Mouse (Mus musculus) kidney, adult 8-10 months (tissue): Measurements from ENCODE around the gene Col15a1.

Experiments used
- DNase-seq, 2 experiments: peaks; one replicate each; pipeline ENCODE4 v3.0.0; 2022

Col15a1 gene

GRCm38 (mm10) chr4:47231322-47231721 lies 23.4 kb downstream of the Col15a1 start:
- DNase-seq, result no peak

GRCm38 (mm10) chr4:47233192-47233835 lies 25.4 kb downstream of the Col15a1 start:
- no peak for DNase-seq

DNA sequence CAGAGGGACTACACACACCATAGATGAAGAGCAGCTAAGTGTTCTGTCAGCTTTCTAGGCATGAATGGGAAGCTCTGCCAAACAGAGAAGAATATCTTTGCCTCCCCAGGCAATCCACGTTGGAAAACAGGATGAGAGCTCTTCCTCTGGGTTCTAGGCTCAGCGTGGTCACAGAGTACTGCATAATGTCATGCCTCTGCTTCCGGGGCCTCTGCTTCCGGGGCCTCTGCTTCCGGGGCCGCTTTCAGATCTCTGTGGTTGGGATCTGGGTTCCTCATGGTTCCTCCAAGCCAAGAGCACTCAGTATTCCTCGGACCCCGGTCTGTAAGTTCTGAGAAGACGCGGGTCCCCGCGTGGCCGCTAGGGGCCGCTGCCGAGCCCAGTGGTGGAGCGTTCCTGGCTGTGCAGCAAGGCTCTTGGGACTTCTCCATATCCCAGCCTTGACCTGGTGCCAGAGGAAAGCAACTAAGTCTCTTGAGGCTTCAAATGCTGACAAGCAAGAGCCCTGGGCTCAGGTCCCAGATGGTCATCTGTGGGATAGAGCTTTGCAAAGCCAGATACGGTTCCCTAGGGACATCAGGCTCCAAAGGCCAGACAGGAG lies 26.8 kb downstream of the Col15a1 start:
- DNase-seq, result peak; percentile 82

- no peak for DNase-seq
Observed at GRCm38 (mm10) chr4:47235312-47235711, 27.4 kb downstream of the Col15a1 start.

GRCm38 (mm10) chr4:47236104-47236503 lies 28.1 kb downstream of the Col15a1 start:
- no peak for DNase-seq

DNA sequence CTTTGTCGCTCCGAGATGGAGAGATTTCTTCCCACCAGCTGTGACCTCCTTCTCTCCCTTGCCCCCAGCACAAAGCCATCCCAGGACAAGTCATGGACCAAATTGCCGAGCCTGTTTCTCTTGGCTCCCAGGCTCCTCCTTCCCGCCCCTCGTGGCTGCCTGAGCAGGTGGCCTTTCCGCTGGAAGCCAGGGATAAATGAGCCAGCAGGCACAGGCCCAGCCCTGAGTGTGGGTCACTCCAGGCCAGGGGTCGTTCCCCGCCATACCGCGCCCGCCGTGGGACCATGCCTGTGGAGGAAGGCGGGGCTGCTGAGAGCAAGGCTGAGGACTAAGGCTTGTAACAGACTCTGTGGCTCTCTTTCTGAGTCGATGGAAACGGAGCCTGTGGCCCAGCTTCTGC lies 29.3 kb downstream of the Col15a1 start:
- DNase-seq, result peak; percentile 25 to 54

DNA sequence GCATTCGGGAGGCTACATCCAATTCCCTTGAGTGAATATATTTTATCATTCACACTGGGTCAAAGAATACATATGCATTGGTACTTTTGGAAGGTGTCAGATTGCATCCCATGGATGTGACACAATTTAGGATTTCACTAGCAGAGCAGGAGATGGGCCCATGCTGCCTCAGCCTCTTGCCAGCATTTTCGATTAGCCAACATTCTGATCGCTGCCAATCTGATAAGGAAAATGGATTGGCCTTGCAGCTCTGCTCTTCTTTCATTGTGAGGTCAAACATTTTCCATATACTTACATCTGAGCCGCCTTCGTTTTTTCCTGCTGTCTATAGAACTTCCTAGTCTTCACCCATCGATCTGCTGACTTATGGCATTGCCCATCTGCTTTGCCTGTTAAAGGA lies 31.2 kb downstream of the Col15a1 start:
- DNase-seq, result no peak

- no peak for DNase-seq
Observed at GRCm38 (mm10) chr4:47240901-47241300, 32.9 kb downstream of the Col15a1 start.

- DNase-seq, result peak; percentile 54 to 58
Observed at GRCm38 (mm10) chr4:47242127-47242526, 34.2 kb downstream of the Col15a1 start.

DNA sequence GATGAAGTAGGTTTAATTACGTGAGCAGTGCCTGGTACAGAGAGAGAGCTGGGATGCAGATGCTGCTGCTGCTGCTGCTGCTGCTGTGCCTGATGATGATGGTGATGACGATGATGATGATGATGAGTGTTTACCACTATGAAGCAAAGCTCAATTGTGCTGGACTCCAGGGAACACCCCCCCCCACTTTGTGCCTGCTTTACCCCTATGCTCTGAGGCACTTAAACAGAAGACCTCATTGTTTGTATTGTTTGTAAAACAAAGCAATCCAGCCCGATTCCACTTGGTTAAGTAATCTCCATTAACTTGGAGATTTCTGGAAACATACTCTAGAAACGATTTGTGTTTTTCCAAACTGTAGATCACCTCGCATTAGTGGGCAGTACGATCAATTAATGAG lies 36.7 kb downstream of the Col15a1 start:
- no peak for DNase-seq

DNA sequence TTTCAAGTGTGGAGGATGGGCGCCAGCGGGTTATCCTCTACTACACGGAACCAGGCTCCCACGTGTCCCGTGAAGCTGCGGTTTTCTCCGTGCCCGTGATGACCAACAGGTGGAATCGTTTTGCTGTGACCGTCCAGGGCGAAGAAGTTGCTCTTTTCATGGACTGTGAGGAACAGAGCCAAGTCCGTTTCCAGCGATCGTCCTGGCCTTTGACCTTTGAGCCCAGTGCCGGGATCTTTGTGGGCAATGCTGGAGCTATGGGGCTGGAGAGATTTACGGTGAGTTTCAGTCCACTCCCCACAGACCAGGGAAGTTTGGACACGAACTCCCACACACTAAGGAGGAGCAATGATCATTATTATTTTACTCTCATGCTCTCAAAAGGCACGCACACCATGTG lies 37.7 kb downstream of the Col15a1 start:
- DNase-seq, result peak; percentile 64 to 74

DNA sequence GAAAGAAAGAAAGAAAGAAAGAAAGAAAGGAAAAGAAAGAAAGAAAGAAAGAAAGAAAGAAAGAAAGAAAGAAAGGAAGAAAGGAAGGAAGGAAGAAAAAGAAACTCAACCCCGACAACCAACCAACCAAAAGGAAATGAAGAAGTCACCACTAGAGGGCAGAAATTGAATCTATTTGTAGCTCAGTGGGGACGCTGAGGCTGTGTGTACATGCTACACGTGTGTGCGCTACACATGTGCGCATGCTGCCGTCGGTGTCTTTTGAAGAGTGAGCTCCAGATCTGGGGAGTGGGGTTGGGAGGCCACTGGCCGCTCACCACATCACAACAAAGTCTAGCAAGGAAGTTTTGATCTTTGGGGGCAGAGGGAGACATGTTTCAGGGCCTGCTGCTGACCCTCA lies 38.9 kb downstream of the Col15a1 start:
- DNase-seq, result no peak

- DNase-seq, result no peak
Observed at GRCm38 (mm10) chr4:47247574-47247973, 39.6 kb downstream of the Col15a1 start.

- DNase-seq, result no peak
Observed at GRCm38 (mm10) chr4:47249193-47249592, 41.2 kb downstream of the Col15a1 start.

DNA sequence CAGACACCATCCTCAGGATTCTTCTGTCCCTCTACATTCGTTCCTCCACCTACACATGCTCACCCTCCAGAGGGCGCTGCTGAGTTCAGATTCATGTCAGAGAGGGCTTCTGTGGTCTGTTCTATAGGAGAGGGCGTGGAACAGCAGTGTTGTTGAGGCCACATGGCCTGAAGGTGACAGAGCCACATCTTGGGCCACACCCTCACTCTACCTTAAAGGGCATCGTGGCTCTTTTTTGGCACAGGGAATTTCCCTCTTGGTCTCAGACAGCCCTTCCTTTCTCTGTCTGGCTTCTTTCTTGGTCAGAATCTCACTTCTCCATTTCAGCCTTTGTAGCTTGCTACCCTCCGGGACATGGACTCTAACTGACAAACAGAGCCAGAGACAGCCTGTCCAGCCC lies 43.1 kb downstream of the Col15a1 start:
- peak; percentile 42 to 68 for DNase-seq

DNA sequence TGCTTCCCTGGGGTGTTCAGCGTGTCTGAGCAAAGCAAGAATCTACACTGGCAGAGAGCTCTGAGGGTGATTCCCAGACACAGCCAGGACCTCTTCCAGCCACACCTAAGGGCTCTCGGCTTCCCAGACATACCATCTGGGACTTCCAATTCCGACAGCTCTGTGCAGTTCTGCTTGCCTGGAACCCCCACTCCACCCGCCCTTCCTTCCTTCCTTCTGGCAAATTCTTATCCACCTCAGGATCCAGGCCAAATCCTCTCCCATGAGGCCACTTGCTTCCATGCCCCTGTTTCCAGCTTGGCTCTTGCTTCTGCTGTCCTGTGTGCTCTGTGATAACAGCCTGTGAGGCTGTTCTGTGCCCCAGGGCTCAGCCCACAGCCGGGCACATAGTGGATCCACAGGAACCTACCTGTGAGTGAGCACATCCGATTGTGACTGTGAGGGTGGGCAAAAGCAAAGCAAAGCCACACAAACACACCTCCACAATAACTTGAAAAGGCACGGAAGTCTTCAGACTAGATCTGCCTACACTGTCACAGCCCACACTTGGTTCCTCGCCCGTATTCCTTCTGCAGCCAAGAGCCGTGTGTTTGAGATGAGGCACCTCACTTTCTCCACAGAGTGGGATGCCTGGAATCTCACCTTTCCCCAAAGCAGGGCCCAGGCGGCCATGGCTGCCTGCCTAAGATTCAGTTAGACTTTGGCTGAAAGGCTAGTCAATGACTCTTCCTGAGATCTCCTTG lies 43.9 kb downstream of the Col15a1 start:
- DNase-seq, result peak; percentile 37 to 56

DNA sequence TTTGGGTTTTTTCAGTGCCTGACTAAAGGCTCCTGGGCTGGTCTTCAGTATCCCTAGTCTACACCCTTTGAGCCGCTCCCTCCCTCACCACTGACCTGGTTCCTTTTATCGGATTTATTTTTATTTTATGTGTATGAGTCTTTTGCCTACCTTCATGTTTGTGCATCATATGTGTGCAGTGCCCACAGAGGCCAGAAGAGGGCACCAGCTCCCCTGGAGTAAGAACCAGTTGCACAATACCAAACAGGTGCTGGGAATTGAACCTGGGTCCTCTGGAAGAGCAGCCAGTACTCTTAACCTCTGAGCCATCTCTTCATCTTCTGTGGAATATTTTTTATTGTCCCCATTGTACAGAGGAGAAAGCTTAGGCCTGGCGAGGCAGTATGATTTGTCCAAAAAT lies 44.7 kb downstream of the Col15a1 start:
- DNase-seq, result no peak

DNA sequence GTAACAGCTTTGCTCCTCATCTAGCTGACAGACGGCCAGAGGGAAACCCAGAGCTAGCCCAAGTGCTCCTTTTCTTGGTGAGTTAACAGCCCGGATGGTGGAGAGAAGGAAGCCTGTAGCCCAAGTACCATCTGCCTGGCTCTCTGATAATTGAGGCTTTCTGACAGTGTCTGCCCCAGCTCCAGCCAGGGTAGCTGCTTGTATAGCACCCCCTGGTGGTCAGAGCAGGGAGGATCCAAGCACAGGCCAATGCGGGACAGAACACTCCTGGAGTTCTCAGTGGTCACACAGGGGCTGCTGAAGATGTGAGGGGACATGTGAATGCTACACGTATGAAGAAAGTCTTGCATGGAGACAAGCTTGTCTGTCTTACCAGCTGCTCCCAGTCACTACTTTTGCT lies 47.7 kb downstream of the Col15a1 start:
- peak; percentile 51 to 81 for DNase-seq

DNA sequence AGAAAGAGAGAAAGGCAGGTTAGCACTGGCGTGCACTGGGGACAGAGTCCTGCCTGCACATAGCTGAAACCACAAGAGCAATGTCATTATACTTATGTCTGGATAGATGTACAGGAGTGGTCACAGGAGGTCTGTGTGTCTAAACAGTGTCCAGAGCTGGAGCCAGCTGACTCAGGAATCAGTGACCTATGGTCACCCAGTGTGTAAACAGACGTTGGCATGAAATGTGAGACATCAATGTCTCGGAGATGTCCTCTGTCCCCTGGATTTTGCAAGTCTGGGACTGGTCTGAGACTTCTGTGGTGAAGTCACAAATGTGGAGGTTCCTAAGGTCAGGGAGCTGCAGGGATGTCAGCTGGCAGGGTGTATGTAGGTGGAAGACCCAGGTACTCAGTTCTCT lies 50.2 kb downstream of the Col15a1 start:
- no peak for DNase-seq

DNA sequence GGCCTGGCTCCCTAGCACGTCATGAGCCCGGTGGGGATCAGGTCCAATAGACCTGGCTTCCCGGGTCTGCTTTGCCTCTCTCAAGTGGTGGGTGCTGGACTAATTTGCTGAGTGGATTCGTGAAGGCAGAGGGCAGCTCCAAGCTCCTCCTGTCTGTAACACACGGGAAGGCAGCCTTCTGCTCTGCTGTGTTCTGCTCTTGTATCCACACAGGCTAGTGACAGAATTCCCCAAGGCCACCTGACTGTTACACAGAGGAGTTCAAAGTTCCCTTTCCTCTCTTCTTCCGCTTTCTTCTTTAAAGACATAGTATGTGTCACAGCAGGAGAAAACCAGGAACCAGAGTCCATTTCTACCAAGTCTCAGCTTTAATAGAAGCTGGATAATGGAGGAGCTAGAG lies 53.1 kb downstream of the Col15a1 start:
- peak in 1 of 2 experiments; percentile 31 for DNase-seq

- DNase-seq, result no peak
Observed at GRCm38 (mm10) chr4:47261919-47262318, 54.0 kb downstream of the Col15a1 start.

DNA sequence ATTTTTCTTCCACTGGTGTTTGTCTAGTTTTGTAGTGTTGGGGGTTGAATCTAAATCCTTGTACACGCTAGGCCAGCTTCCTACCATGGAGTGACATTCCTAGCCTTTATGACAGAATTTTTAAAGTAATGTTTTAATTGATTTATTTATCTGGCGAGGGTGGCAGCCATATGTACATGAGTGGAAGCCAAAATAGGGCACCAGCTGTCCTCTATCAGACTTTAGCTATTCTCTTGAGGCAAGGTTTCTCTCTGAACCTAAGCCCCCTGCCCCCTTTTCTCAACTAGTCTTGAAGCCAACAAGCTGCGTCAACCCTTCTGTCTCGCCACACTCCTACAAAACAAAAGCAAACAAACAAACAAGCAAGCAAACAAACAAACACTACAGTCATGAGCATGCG lies 57.6 kb downstream of the Col15a1 start:
- no peak for DNase-seq

DNA sequence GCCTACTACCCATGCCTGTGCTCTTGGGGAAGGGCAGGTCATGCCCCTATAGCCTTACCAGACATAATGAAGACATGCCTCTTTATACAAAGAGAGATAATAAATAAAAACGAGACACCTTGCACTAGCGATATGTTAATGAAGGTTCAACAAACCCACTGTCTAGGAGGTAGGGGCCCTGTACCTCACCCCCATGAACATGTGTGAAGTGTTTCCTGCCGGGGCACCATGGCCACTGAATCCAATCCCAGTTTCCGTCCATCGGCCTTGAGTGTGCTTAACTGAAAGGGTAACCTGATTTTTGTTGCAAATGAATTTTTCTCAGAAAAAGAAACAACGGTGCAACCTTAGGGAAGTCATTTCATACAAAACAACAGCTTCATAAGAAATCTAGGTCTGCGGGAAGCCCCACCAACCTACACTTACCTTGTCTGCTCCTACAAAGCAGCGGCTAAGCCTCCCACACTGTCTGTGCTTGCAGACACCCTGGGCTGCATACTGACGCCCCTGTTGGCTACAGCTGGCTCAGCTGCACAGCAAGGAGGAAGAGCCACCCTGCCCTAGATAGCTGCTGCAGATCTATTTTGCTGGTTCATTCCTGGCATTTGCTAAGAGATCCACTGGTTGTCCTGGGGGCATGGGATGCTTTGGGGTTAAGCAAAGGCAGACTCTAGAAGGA lies 64.6 kb downstream of the Col15a1 start:
- DNase-seq, result no peak

DNA sequence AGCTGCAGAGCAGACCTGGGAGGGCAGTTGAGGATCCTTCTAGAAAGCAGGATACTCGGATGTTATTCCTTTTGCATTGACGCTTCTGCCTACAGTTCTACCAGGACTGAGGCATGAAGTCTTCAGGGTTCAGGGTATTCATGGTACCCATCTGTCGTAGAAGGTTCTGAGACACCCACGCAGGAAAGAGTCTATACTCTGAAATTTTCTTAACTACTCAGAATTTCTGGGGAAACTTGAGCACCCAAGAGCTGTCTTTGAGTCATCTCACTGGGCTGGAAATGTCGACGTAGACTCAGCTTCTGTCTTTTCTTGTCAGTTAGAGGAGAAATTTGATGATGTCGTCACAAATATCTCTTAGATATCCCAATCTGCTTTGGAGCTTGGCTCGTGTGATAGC lies 65.8 kb downstream of the Col15a1 start:
- no peak for DNase-seq
